Mouse (Mus musculus) midbrain, embryonic 14.5 days (tissue): ENCODE data around the gene Kdm6b. TPM values are rescaled to one million over a fixed set of nuclear protein-coding genes. Genes with fewer than 3 reads are reported as not detected.
"Not testable (repeated sequence)": the region's sequence is repeated elsewhere in the genome, so short reads cannot be mapped to it uniquely, and the experiment has no call there.

Experiments used
- ATAC-seq: fragments of 200-750 bp; cut with Nextera tagmentation; 2 replicates; pipeline ENCODE4 v1.8.0; 2017; ENCODE audit warnings: moderate number of reproducible peaks, moderate library complexity; ENCODE audit not compliant: low FRiP score, low TSS enrichment
- DNase-seq: peaks from one replicate; pipeline ENCODE4 v3.0.0-alpha.2; 2015
- H3K27ac ChIP-seq: fragments of 300-500 bp; sonication (generic); replicated peaks from 2 replicates; pipeline ENCODE4 v1.5.1; 2014; ENCODE audit warnings: mild to moderate bottlenecking, low read depth, low read length, moderate library complexity
- H3K27me3 ChIP-seq: fragments of 300-500 bp; sonication (generic); 2 replicates; pipeline ENCODE4 v1.6.1; 2014; ENCODE audit warnings: low read length, control low read depth, mixed read lengths; ENCODE audit not compliant: control insufficient read depth, insufficient read depth
- H3K36me3 ChIP-seq: fragments of 300-500 bp; sonication (generic); 2 replicates; pipeline ENCODE4 v1.6.1; 2014; ENCODE audit warnings: low read length, control low read depth; ENCODE audit not compliant: control insufficient read depth, insufficient read depth
- H3K4me1 ChIP-seq: fragments of 300-500 bp; sonication (generic); 2 replicates; pipeline ENCODE4 v1.6.1; 2014; ENCODE audit warnings: mild to moderate bottlenecking, antibody characterized with exemption, low read length, control low read depth; ENCODE audit not compliant: control insufficient read depth, insufficient read depth
- H3K4me2 ChIP-seq: fragments of 300-500 bp; sonication (generic); 2 replicates; pipeline ENCODE4 v1.6.1; 2014; ENCODE audit warnings: mild to moderate bottlenecking, low read length, moderate library complexity
- H3K4me3 ChIP-seq: fragments of 300-500 bp; sonication (generic); replicated peaks from 2 replicates; pipeline ENCODE4 v1.5.1; 2014; ENCODE audit warnings: low read depth, low read length
- H3K9ac ChIP-seq: fragments of 300-500 bp; sonication (generic); replicated peaks from 2 replicates; pipeline ENCODE4 v1.6.1; 2014; ENCODE audit warnings: mild to moderate bottlenecking, low read length, moderate library complexity
- H3K9me3 ChIP-seq: fragments of 300-500 bp; sonication (generic); 2 replicates; pipeline ENCODE4 v1.6.1; 2016; ENCODE audit warnings: low read length, control low read depth, mixed read lengths; ENCODE audit not compliant: control insufficient read depth
- WGBS: fragments of 180-500 bp; shearing (Covaris S2); extraction: QIAGEN DNeasy Blood & Tissue Kit; methylation state at CpG from one replicate; pipeline ENCODE4 v1.1.7; 2014; 5-methylcytosine and 5-hydroxymethylcytosine counted together
- polyA plus RNA-seq: library from polyadenylated mRNA; unstranded; fragments of >200 nt; fragmentation: Nextera tagmentation; extraction: Ambion mirVana; gene quantifications from 2 replicates; pipeline ENCODE4 v1.2.1, GENCODE M21; 2014

Gene Kdm6b
- polyA plus RNA-seq, 1 experiment from 2014 or later: 41.2 TPM

GRCm38 (mm10) chr11:69398486-69399200 lies 14.8 kb downstream of the Kdm6b start:
- H3K27ac ChIP-seq: no peak overlapping the region
- H3K36me3 ChIP-seq: peaks cover 58% of the 10 kb centered on the region
- H3K27me3 ChIP-seq: no peaks in the 10 kb centered on the region
- H3K9me3 ChIP-seq: no peaks in the 10 kb centered on the region
- WGBS: 18% methylated on average over 21 of the region's 21 CpGs
- H3K4me2 ChIP-seq: 0 out of 2 replicates have a peak overlapping the region, but pooled peaks have one; percentile 10
- peaks cover 17% of the 10 kb centered on the region; the same call in 1 of the 2 replicates for H3K4me1 ChIP-seq
- ATAC-seq: no peak
- no peak overlapping the region; the same call in 1 of the 2 replicates for H3K4me3 ChIP-seq
- DNase-seq: no peak
- no peak overlapping the region for H3K9ac ChIP-seq

- DNase-seq (no peak), ATAC-seq (no peak)
- H3K9ac ChIP-seq: no peak within 1 kb of the TSS; the same call in 1 of the 2 replicates
- peaks cover 52% of the 10 kb centered on the region for H3K36me3 ChIP-seq
- H3K4me1 ChIP-seq: peaks cover 17% of the 10 kb centered on the region; the same call in 1 of the 2 replicates
- H3K9me3 ChIP-seq: no peaks in the 10 kb centered on the region
- WGBS: 5% methylated on average over 16 of the region's 16 CpGs
- no peaks in the 10 kb centered on the region for H3K27me3 ChIP-seq
- H3K4me2 ChIP-seq: peak within 1 kb of the TSS; percentile 32
- 0 out of 2 replicates have a peak within 1 kb of the TSS, but pooled peaks have one; percentile 52 for H3K27ac ChIP-seq
- H3K4me3 ChIP-seq: peak within 1 kb of the TSS; percentile 5; the same call in 1 of the 2 replicates
Observed at GRCm38 (mm10) chr11:69398059-69398458, 15.4 kb downstream of the Kdm6b start, which contains the start of gene Tmem88. TSS of gene Tmem88 (minus strand) at chr11:69398234.

GRCm38 (mm10) chr11:69397581-69398057 lies 15.9 kb downstream of the Kdm6b start:
- peaks cover 47% of the 10 kb centered on the region for H3K36me3 ChIP-seq
- peak overlapping the region; percentile 32 for H3K4me2 ChIP-seq
- no peaks in the 10 kb centered on the region for H3K9me3 ChIP-seq
- no peak for ATAC-seq
- 0 out of 2 replicates have a peak overlapping the region, but pooled peaks have one; percentile 52 for H3K27ac ChIP-seq
- H3K27me3 ChIP-seq: no peaks in the 10 kb centered on the region
- H3K4me1 ChIP-seq: peaks cover 17% of the 10 kb centered on the region; the same call in 1 of the 2 replicates
- DNase-seq: no peak
- 11% methylated on average over 24 of the region's 24 CpGs for WGBS
- H3K9ac ChIP-seq: no peak overlapping the region; the same call in 1 of the 2 replicates
- H3K4me3 ChIP-seq: 0 out of 2 replicates have a peak overlapping the region, but pooled peaks have one; percentile 5

GRCm38 (mm10) chr11:69396772-69397171 lies 16.7 kb downstream of the Kdm6b start:
- 20% methylated on average over 11 of the region's 11 CpGs for WGBS
- Histone ChIP-seq H3K9me3 (no peaks in the 10 kb centered on the region), H3K4me1 (peaks cover 17% of the 10 kb centered on the region; the same call in 1 of the 2 replicates), H3K4me2 (peak overlapping the region; percentile 84), H3K27me3 (no peaks in the 10 kb centered on the region), H3K27ac (0 out of 2 replicates have a peak overlapping the region, but pooled peaks have one; percentile 96), H3K36me3 (peaks cover 43% of the 10 kb centered on the region), H3K9ac (peak overlapping the region; percentile 73; the same call in 1 of the 2 replicates), H3K4me3 (no peak overlapping the region)
- DNase-seq (no peak), ATAC-seq (no peak)

GRCm38 (mm10) chr11:69395634-69396373 lies 17.7 kb downstream of the Kdm6b start:
- Histone ChIP-seq H3K9me3 (no peaks in the 10 kb centered on the region), H3K9ac (peak overlapping the region; percentile 73), H3K4me2 (peak overlapping the region; percentile 84), H3K36me3 (peaks cover 34% of the 10 kb centered on the region), H3K27me3 (no peaks in the 10 kb centered on the region), H3K27ac (peak overlapping the region; percentile 96), H3K4me1 (peaks cover 17% of the 10 kb centered on the region; the same call in 1 of the 2 replicates), H3K4me3 (peak overlapping the region; percentile 65)
- WGBS: under 1% methylated on average over 48 of the region's 48 CpGs
- ATAC-seq (peak; percentile 90), DNase-seq (peak; percentile 99)

- peak within 1 kb of the TSS; percentile 65 for H3K4me3 ChIP-seq
- not testable (repeated sequence) for H3K9me3 ChIP-seq, H3K27me3 ChIP-seq
- H3K4me2 ChIP-seq: peak within 1 kb of the TSS; percentile 84
- H3K4me1 ChIP-seq: peaks cover 17% of the 10 kb centered on the region; the same call in 1 of the 2 replicates
- DNase-seq (peak; percentile 95), ATAC-seq (peak; percentile 77)
- peaks cover 28% of the 10 kb centered on the region for H3K36me3 ChIP-seq
- peak within 1 kb of the TSS; percentile 96 for H3K27ac ChIP-seq
- under 1% methylated on average over 24 of the region's 24 CpGs for WGBS
- H3K9ac ChIP-seq: peak within 1 kb of the TSS; percentile 73
Observed at GRCm38 (mm10) chr11:69395235-69395633, 18.2 kb downstream of the Kdm6b start, which contains the start of the genes Naa38 and Cyb5d1. TSS of gene Naa38 (plus strand) at chr11:69395487. TSS of gene Cyb5d1 (minus strand) at chr11:69395631.

GRCm38 (mm10) chr11:69394591-69395167 lies 18.8 kb downstream of the Kdm6b start:
- Histone ChIP-seq H3K27ac (peak overlapping the region; percentile 96; the same call in 1 of the 2 replicates), H3K4me1 (peaks cover 17% of the 10 kb centered on the region; the same call in 1 of the 2 replicates), H3K4me3 (peak overlapping the region; percentile 65), H3K4me2 (peak overlapping the region; percentile 84), H3K36me3 (peaks cover 23% of the 10 kb centered on the region), H3K9ac (peak overlapping the region; percentile 62)
- H3K27me3 ChIP-seq, ATAC-seq, H3K9me3 ChIP-seq: not testable (repeated sequence)
- WGBS: 1% methylated on average over 31 of the region's 31 CpGs
- peak; percentile 27 for DNase-seq
